Mouse (Mus musculus): ENCODE measurements at regions not wholly inside any gene's neighbourhood (a gene's known extent, or its start where the extent isn't known, plus 50 kb on each side); places are given as distances from the start of the nearest gene placed in this dataset.

GRCm38 (mm10) chr17:45863471-45864205 lies 130.0 kb upstream of the 1600014C23Rik start:
- no peak for TF ChIP-seq CTCF (IDR thresholded peaks at IDR 0.05; ENCODE audit: low read depth)
- TF ChIP-seq EP300 (IDR thresholded peaks at IDR 0.05; ENCODE audit: low read depth), result no peak

Data from heart, postnatal 0 days (tissue).